Mouse (Mus musculus) activated CD4-positive, CD25-positive, alpha-beta regulatory T cell, adult 9 weeks (primary cell): Measurements from ENCODE around the gene Heatr6. TPM values are rescaled to one million over a fixed set of nuclear protein-coding genes. Genes with fewer than 3 reads are reported as not detected.

ENCODE experiments used
- polyA plus RNA-seq: library from polyadenylated mRNA; unstranded; fragments of 100-300 nt; shearing (Covaris generic); gene quantifications from one replicate; pipeline ENCODE4 v1.2.1, GENCODE M21; 2017

The Heatr6 gene
- 43.1 TPM for polyA plus RNA-seq

DNA sequence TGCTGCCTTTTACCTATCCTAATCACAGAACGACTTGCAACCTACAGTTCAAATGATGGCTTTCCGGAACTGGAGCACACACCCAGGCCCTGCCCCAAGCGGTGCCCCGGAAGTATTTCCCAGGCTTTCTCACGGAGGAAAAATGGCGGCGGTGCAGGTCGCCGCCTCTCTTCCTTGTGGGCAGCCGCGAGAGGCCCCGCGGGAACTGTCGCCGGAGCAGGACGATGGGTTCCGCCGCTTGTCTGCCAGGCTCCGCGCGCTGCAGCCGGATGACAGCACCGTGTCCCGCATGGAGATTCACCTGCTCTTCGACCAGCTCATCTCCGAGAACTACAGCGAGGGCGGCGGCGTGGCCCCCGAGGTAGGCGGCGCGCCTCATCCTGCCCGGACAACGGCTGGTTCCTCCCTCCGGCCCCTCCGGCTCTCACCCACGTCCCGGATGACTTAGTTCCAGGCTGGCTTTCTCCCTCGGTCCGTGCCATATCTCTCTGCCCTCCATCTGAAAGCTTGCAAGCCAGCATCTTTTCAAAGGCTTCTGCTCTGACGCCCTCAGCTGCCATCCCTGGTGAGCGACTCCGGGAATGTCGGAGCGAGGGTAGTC lies at the start of gene Heatr6:
Heatr6 (plus strand) TSS at position 116 of the 601 bp plus-strand sequence.

GRCm38 (mm10) chr11:83703705-83704104 lies 49.8 kb upstream of the Heatr6 start, which contains the start of gene Wfdc17:
Gene Wfdc17, plus strand, starts transcription at chr11:83703991.

GRCm38 (mm10) chr11:83708715-83709114 lies 44.8 kb upstream of the Heatr6 start, which contains the start of gene Wfdc18:
Gene Wfdc18, plus strand, starts transcription at chr11:83709015.

DNA sequence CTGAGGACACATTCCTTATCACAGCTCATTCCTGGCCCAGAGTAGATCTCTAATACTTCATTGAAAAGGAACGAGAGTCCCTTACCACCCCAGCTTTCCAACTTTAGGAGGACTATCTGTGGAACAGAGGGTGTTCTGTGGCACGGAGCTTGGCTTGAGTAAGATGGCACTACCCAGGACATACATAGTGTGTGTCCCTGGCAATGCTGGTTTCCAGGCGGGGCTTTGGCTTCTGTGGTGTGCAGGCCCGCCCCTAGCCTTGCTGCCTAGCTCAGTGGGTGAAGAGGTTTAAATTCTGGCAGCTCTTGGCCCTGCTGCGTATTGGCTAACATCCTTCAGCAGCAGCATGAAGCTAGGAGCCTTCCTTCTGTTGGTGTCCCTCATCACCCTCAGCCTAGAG lies 6.8 kb upstream of the Heatr6 start, which contains the start of gene Wfdc21:
Wfdc21 (plus strand) TSS at position 260 of the 400 bp plus-strand sequence.

Other genes with a start within 250 kb of the Heatr6 start
- 0.39 TPM for gene Heatr9, start 231.5 kb upstream of the Heatr6 start, polyA plus RNA-seq
- gene Ccl5, start 223.2 kb upstream of the Heatr6 start, polyA plus RNA-seq = 192 TPM
- gene Ccl9, start 175.1 kb upstream of the Heatr6 start, polyA plus RNA-seq = not detected
- 1.2 TPM for gene Ccl6, start 160.6 kb upstream of the Heatr6 start, polyA plus RNA-seq
- not detected for gene Rpl9-ps1, start 108.1 kb upstream of the Heatr6 start, polyA plus RNA-seq
- gene Ccl3, start 104.3 kb upstream of the Heatr6 start, polyA plus RNA-seq = 2.2 TPM
- 14.4 TPM for gene Ccl4, start 91.1 kb upstream of the Heatr6 start, polyA plus RNA-seq
- 0.92 TPM for gene Wfdc17, start 49.7 kb upstream of the Heatr6 start, polyA plus RNA-seq
- gene Wfdc18, start 44.7 kb upstream of the Heatr6 start, polyA plus RNA-seq = not detected
- gene Wfdc21, start 6.8 kb upstream of the Heatr6 start, polyA plus RNA-seq = not detected
- 0.40 TPM for gene Hnf1b, start 96.4 kb downstream of the Heatr6 start, polyA plus RNA-seq
- 64.9 TPM for gene Ddx52, start 188.4 kb downstream of the Heatr6 start, polyA plus RNA-seq
- 8.3 TPM for gene Synrg, start 210.7 kb downstream of the Heatr6 start, polyA plus RNA-seq